Mouse (Mus musculus) testis, postnatal 14 days (tissue): ENCODE measurements around the gene Adam23.

Source experiments
- DNase-seq: peaks from one replicate; pipeline ENCODE4 v3.0.0; 2021; ENCODE audit warnings: low spot score

Gene Adam23

DNA sequence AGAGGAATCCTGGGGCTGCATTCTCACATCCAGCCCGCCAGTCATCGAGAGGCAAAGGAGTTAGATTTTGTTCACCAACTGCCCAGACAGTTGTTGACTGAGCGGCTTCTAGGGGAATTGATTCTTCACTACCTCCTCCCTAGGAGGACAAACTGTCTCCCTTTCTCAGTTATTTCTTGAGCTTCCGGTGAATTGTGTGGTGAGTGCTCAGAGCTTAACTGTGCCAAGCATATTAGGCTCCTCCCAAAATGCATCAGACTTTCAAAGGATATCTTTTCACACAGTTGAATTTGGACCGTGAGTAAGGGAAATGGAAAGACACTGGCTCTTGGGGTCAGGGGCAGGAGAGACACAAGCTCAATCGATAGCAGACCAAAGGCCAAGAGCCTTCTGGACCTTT, 39.0 kb downstream of the Adam23 start:
- no peak for DNase-seq

DNA sequence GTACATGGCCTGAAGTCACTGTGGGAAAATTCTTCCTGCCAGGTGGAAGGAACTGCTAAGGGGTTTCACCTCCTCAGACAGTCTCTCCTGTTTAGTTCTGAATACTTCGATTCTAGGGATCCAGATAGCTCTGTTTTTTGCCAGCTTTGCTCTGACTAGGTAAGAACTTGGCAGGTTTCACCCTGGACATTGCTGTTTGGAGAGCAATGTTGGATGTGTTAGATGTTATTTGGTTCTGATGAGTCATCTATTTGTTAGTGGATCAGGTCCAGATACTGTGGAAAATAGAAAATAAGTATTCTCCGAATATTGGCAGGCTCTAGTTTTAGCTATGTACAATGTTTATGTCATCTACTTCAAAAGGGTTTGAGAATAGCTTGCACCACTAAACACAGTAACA, 41.0 kb downstream of the Adam23 start:
- no peak for DNase-seq

DNA sequence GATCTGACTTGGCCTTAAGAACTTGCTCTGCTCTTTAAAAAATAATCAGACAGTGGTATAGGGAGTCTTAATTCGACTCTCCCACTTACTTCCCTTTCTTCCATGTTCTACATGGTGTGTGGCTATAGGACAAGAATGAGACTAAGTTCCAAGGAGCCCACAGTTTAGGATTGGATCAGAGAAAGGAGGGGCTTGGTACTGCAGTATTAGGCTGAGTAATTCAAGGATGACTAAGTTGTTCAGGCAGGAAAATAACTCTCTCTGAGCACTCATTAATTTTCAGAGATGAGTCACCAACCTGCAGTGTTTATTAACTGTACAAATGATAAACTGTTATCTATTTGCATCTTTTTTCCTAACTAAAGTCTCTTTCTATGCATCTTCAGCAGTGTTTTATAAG, 45.3 kb downstream of the Adam23 start:
- no peak for DNase-seq

DNA sequence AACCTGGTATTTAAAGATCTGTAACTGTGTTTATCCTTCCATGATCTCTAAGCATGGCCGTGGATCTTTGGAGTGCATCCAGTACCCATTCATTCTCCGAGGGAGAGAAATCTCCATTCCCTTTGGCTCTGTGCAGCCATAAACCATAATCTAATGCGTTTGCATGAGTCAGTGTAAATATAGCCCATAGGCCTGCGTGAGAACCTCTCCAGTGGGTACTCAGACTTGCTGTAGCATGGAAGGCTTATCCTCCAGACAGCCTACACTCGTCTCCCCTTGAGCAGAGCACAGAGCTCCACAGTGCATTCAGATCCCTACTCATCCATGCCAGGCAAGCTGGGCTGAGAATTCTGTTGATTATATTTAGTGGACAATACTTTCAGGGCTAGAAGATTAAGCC, 47.6 kb downstream of the Adam23 start:
- no peak for DNase-seq

DNA sequence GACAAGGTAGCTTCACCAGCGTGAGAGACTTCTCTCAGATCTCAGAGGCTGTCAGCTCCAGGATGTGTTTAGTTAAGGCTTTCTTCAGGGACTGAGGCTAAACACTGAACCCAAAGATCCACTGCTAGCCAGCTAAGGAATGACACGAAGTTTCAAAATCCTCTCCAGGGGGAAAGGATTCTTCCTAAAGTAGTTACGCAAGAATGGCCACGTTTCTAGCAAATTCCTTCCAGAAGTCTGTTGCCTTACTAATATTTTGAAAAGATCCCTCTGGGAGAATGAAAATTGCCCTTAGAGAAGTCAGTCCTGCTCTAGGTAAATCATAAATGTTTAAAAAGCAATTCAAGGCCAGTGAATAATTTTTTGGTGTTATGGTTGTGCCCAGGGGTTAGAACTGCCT, 61.7 kb downstream of the Adam23 start:
- DNase-seq, result no peak

DNA sequence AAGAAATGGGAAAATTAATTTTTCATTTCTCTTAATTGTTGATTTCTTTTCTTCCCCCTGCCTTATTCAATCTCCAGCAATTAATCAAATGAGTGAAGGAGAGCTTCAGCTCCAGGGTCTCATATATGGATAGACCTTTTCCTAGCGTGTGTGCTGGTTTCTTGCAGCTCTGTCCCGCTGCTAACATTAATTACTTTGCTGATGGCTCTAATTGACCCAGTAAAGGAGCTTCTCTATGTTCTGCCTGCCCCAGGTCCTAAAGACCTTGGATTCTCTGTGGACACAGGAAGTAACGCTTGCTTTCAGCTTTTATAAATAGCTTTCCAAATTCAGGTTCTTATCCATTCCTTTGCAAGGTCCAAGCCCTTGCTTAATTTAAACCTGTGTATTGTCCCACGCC, 63.1 kb downstream of the Adam23 start:
- no peak for DNase-seq

DNA sequence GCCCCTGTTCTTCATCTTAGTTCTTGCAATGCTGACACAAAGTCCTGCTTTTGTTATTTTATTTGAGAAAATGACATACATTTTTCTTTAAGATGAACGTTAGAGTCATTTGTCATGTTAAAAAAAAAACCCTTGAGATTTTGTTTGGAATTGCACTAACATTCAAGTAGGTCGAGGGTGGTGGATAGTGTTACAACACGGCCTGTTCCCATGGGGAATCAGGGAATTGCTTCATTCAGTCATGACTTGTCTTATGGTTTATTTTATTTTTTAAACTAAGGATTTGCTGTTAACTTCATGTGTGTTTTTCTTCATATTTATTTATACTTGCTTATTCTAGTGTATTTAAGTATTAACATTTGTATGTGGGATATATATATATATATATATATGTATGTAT, 65.7 kb downstream of the Adam23 start:
- no peak for DNase-seq

DNA sequence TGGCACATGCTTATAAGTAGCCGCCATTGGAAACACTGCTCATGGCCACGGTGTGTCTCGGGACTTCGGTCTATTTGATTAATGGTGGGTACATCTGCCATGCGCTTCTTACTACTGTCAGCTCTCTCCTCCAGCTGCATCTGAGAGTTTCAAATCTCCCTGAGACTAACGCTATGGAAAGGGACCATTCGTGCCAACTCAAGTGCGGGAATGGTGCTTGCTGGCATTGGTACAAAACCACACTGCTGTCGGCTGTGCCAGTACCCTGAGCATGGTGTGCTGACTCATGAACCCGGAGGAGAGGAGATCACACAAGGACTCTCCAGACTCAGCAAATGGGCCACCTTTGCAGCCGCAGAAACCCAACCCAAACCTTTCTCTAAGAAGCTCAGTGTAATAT, 72.1 kb downstream of the Adam23 start:
- DNase-seq, result no peak

DNA sequence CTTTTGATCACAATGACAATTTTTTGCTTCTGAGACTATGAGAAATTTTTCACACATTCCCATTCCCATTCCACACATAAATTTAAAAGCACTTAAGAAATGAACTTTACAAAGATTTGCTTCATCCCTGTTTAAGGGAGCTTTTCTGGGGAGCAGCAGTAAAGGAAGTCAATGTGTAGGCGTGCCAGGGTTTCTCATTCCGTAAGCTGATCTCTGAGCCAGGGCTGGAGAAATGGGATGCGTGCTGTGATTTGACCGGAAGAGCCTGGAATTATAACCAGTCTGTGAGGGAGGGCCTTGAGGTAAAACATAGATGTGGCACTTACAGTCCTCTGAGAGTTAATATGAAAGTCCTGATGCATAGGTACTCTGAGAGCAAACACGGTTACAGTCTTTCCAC, 73.1 kb downstream of the Adam23 start:
- DNase-seq, result no peak

DNA sequence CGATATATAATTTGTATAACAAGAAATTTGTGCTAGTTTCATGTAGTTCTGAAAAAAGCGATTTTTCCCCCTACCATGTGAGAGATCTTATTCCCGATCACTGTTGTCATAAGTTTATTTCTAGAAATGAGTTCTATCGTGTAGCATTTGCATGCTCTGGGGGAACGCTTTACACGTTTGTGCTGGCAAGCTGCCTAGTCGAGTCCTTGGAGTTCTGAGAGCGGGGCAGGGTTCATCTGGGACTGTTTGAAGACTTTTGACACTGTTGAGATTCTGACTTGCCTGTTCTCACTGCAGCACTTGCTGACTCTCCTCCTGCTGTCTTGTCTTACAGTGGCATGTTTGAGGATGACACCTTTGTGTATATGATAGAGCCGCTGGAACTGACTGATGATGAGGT, 84.2 kb downstream of the Adam23 start:
- no peak for DNase-seq

DNA sequence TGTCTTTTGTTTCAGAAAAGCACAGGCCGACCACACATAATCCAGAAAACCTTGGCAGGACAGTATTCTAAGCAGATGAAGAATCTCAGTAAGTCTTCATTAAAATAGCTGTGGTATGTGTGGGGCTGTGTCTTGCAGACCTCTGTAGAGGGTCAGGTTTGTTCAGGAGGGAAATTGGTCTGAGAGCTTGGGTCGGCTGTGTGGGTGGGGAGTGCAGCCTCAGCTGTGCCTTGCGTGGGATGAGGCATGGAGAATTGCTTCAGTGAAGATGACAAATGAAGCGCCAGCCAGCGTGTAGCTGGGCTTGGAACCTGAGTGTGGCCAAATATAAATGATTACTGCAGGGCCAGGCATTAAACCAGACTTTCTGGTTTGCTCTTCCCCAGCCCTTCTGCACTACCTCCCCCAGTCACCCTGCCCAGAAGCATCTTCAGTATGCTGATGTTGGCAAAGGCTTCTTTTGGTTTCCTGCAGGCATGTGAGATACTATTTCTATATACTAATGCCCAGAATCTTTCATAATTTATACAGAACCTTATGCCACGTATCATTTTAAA, 88.7 kb downstream of the Adam23 start:
- no peak for DNase-seq

DNA sequence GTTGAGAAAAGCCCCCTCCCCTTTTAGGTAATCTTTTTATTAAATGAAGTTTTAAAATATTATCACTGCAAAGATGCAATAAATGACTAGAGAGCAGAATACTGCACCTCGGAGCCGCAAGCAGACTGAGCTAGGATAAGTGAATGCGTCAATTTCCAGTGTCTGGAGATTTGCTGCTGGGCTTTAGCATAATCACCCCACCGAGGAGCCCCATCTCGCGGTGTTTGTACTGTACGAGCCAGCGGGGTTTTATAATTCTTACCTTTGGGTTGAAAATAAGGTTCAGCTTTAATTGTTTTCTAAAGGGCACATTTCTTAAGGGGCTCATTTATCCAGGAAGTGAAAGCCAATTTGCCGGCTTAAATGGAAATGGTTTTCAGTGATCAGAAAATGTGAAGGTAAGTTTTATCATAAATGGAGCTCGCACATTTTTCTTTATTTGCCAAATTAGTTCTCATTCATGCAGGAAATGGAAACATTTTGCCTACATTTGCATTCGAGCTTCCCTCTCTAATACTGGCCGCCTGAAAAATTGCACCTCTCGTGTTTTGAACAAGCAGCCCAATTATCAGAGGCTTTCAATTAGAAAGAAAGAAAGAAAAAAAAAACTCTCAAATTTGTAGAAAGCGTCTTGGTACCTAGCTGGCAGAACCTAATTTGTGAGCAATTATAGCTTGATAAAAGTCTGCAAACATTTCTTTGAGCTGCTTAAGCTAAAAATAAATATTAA, 94.4 kb downstream of the Adam23 start:
- DNase-seq, result no peak

DNA sequence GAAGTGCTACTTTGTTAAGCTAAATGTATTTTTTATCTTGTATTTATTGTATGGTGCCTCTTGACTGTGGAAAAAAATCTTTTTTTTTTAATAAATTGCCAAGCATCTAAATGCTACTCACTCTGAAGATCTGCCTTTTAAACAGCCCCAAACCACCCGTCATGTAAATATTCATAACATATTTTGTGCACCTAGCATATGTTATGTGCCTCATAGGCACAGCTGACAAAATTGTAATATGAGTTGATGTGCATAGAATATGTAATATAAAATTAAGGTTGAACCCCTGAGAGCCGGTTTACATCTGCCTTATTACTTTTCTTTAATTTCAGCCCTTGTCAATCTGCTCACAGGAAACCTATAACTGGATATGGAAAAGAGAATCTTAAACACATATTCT, 98.4 kb downstream of the Adam23 start:
- DNase-seq, result no peak

DNA sequence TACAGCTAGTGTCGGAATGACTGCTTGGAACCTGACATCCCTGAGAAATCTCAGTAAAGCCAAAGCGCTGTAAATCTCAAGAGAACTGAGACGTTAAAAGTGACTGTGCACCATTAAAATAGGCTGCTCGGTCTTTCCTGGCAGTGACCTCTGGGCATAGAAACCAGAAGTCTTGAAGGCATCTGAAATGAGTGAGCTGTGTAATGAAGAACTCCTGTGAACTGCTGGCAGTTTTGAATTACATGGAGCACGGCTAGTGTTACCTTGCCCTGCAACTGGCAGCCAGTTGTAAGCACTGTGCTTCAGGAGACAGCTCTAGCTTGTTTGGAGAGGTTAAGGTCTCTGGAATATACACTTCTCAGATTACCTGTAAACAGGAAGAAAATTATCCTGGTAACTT, 107.3 kb downstream of the Adam23 start:
- no peak for DNase-seq

DNA sequence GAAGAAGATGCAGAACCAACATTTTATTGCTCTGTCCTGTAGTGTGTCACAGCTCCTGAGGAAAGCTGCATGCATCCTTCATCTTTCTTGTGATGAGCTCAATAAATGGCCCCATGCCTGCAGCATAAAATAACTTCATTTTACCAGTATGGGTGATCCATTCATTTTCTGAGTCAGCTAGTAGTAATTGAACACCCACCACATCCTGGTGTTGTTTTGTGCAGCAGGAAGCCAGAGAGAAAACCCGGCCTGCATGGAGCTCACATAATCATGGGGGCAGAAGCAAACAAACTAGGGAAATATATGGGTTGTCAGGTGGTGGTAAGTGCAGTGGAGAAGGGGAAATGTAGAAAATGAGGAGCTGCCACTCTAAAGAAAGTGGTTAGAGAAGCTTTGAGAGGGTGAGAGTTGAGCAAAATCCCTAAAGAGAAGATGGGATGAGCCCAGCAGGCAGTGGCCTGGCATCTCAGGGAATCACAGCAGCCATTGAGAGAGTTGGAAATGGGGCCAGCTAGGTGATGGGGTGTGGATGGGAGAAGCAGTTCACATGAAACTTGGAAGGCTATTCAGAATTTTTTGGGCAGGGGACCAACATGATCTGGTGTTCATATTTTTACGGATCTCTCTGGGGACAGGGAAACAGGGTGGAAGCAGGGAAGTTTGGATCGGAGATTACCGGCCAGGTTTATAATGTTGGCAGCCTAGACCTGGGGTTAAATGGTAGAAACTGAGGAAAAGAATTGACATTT, 116.3 kb downstream of the Adam23 start:
- DNase-seq, result no peak

DNA sequence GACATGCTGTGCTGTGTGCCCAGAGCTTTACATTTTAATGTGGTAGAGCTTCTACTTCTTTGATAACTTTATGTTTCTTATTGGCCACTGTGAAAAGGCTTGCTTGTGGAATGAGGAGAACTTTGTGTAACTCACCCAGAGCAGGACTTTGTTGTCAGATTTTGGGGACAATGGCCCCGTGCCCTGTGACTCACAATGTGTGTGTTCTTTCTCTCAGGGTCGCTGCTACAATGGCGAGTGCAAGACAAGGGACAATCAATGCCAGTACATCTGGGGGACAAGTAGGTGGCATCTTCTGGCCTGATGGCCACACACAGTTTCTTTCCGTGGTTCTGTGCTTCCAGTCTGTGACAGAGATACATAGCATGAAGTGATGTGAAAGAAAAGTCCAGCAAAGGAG, 118.2 kb downstream of the Adam23 start:
- no peak for DNase-seq

DNA sequence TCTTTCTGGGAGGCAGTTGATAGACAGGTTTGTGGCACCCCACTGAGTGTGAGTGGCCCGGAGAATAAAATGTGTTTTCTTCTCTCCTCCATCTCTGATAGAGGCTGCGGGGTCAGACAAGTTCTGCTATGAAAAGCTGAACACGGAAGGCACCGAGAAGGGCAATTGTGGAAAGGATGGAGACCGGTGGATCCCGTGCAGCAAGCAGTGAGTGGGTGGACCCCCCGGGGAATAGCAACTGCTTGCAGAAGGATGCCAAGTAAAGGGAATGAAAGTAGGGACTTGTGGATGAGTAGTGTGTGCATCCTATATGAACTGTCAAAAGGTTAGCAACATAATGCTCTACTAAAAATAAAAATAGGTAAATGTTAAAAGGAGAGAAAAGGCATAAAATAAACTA, 120.8 kb downstream of the Adam23 start:
- no peak for DNase-seq

DNA sequence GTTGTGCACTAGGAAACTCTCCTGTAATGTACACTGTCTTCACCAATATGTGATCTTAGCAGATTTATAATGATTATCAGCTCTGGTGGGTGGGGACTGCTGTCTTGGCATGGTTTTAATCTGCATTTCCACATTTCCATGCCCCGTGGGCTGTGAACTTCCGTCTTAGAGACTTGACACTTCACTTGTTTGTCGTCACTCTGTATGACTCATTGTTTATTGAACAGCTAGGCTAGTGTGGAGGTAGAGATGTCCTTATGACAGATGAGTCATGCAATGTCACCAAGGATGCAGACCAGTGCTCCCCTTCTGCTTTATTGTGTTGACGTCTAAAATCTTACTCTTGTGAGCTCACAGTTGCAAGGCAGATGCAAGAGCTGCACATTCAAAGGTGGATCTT, 121.3 kb downstream of the Adam23 start:
- DNase-seq, result no peak

DNA sequence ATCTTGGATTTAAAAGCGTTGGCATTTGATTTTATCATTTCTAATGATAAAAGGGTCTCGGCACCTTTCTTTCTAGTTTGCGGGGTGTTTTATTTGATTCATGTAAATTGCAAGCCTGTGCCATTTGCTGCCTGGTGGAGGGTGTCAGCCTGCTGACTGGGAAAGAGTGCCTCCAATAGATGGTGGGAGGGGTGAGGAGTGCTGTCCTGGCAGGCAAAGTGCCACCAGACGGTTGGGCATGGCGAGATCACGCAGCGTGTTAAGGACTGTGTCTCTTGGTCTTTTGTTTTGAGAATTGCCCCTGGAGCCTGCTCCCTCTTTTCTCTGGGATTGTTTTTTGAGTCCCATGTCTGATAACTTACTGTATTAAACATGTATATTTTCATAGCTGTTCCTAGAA, 126.5 kb downstream of the Adam23 start:
- DNase-seq, result no peak

DNA sequence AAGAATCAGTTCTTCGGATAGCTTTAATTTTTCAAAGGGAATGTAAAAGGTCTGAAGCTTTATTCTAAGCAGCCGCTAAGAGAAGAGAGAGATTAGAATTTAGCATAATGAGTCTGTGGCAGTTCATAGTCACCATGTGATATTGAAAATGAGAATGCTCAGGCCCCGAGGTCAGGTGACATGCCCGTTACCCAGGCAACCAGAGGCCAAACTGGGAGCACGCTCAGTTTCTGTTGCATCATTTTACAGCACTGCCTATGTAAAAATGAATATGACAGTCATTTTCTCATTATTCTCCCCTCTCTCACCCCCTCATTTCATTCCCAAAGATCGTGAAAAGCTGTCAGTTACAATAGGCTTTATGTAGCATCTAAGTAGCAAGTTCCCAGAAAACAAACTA, 127.7 kb downstream of the Adam23 start:
- DNase-seq, result no peak

DNA sequence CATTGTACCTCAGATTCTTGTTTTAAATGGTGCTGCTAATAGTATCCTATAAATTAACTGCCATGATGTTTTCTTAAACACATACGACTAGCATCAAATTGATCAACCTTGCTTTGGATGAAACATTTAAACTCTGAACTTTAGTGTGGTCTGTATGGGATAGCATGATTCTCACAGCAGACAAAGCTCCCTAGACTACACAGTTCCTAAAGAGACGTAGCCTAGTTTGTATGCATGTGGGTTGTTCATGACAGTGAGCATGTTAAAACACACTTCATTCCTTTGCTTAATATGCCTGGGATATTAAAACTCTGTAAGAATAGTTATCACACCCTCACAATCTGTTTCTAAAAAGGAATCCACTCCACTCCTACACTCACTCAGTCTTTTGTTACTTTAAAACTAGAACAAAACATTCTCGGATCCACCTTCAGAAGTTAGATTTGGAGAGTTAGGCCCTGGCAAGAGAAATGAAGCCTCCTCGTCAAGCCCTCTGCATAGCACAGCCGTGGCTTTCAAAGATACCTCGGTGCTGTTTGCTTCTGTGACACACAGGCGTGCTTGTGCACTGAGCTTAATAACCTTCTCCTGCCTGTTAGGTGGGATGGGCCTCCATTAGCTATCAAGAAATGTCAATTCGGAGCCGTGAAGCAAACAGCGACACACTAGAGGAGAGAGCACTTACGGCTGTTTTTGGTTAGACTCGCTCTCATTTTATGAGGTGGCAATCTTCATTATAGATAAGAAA, 128.3 kb downstream of the Adam23 start:
- DNase-seq, result no peak

DNA sequence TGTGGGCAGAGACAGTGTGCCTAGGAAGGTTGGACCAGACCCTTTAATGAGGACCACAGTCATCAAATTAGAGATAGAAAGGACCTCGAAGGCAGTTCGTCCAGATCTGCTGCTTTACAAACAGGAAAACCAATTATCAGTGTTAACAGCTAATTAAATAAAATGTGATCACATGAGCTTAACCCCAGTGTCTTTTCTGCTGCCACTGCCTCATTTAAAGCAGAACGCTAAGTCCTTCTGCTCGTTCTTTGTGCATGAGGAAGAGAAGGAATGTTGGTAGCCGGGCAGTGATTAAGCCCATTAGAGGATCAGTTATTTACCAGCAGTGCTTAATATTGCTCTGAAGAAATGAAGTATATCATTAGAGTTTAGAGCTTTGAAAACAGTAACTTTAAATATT, 131.1 kb downstream of the Adam23 start:
- DNase-seq, result no peak

DNA sequence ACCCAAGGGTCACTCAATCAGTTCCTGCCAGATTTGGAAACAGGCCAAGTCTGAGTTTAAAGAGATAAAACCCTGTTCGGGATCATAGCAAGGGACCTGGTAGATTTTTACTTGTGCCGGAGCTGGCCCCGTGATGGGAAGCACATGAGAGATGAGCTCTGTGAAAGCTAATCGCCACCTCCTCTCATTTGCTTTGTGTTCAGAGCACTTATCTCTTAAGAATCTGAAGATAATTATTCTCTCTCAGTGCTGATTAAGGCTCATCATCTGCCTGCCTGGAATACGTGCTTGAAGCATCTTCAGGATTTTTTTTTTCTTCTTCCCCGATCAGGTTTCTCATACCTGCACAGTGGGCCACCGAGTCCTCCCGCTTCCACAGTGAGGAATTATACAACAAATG, 133.5 kb downstream of the Adam23 start:
- DNase-seq, result no peak
